Mouse (Mus musculus) lung, postnatal 0 days (tissue): Measurements from ENCODE around the gene Uchl4. TPM values are rescaled to one million over a fixed set of nuclear protein-coding genes. Genes with fewer than 3 reads are reported as not detected.
A peak's percentile ranks its signal among the peaks of the same experiment; 100 is the strongest.

ENCODE experiments used
- ATAC-seq: fragments of 200-750 bp; cut with Nextera tagmentation; 2 replicates; pipeline ENCODE4 v1.8.0; 2017; ENCODE audit warnings: moderate library complexity
- DNase-seq: peaks from one replicate; pipeline ENCODE4 v3.0.0-alpha.2; 2016; ENCODE audit warnings: low spot score
- H3K27ac ChIP-seq: fragments of 300-500 bp; sonication (generic); 2 replicates; pipeline ENCODE4 v1.5.1; 2014; ENCODE audit warnings: antibody characterized with exemption, mild to moderate bottlenecking, low read length, mixed read lengths
- H3K27me3 ChIP-seq: fragments of 300-500 bp; sonication (generic); replicated peaks from 2 replicates; pipeline ENCODE4 v1.6.1; 2014; ENCODE audit warnings: low read length, mixed read lengths; ENCODE audit not compliant: insufficient read depth
- H3K36me3 ChIP-seq: fragments of 300-500 bp; sonication (generic); 2 replicates; pipeline ENCODE4 v1.6.1; 2014; ENCODE audit warnings: low read length, mixed read lengths; ENCODE audit not compliant: insufficient read depth
- H3K4me1 ChIP-seq: fragments of 300-500 bp; sonication (generic); 2 replicates; pipeline ENCODE4 v1.6.1; 2014; ENCODE audit warnings: antibody characterized with exemption, low read depth, low read length, mixed read lengths; ENCODE audit not compliant: insufficient read depth
- H3K4me2 ChIP-seq: fragments of 300-500 bp; sonication (generic); replicated peaks from 2 replicates; pipeline ENCODE4 v1.6.1; 2014; ENCODE audit warnings: low read depth, mild to moderate bottlenecking, low read length, moderate library complexity, mixed read lengths
- H3K4me3 ChIP-seq: fragments of 300-500 bp; sonication (generic); 2 replicates; pipeline ENCODE4 v1.5.1; 2014; ENCODE audit warnings: low read depth, low read length
- H3K9ac ChIP-seq: fragments of 300-500 bp; sonication (generic); replicated peaks from 2 replicates; pipeline ENCODE4 v1.6.1; 2014; ENCODE audit warnings: low read depth, mild to moderate bottlenecking
- H3K9me3 ChIP-seq: fragments of 300-500 bp; sonication (generic); 2 replicates; pipeline ENCODE4 v1.6.1; 2016; ENCODE audit warnings: low read length, mixed read lengths
- CTCF ChIP-seq: IDR thresholded peaks from 2 replicates; pipeline ENCODE4 v1.5.1; 2016; ENCODE audit warnings: antibody characterized with exemption, mild to moderate bottlenecking
- EP300 ChIP-seq: IDR thresholded peaks from 2 replicates; pipeline ENCODE4 v1.6.1; 2016; ENCODE audit warnings: antibody characterized with exemption, mild to moderate bottlenecking, control low read depth
- WGBS: fragments of 180-500 bp; shearing (Covaris S2); extraction: QIAGEN DNeasy Blood & Tissue Kit; methylation state at CpG from one replicate; pipeline ENCODE4 v1.1.7; 2014; 5-methylcytosine and 5-hydroxymethylcytosine counted together
- polyA plus RNA-seq: library from polyadenylated mRNA; unstranded; fragments of >200 nt; fragmentation: Nextera tagmentation; extraction: Ambion mirVana; gene quantifications from 2 replicates; pipeline ENCODE4 v1.2.1, GENCODE M21; 2015

The Uchl4 gene
- polyA plus RNA-seq, 1 experiment from 2014 or later = 1.0 TPM

GRCm38 (mm10) chr9:64199897-64200296 lies 35.1 kb upstream of the Uchl4 start:
- no peaks in the 10 kb centered on the region for H3K27me3 ChIP-seq
- no peak for ATAC-seq
- DNase-seq = no peak
- H3K36me3 ChIP-seq = peaks cover 7% of the 10 kb centered on the region; the same call in 1 of the 2 replicates
- peaks cover 7% of the 10 kb centered on the region; the same call in 1 of the 2 replicates for H3K4me1 ChIP-seq
- TF ChIP-seq EP300 (no peak), CTCF (no peak)
- no peak overlapping the region for H3K4me3 ChIP-seq
- no peak overlapping the region for H3K27ac ChIP-seq
- 65% methylated on average over 2 of the region's 2 CpGs for WGBS
- H3K4me2 ChIP-seq = no peak overlapping the region
- H3K9ac ChIP-seq = no peak overlapping the region
- no peaks in the 10 kb centered on the region for H3K9me3 ChIP-seq

- no peaks in the 10 kb centered on the region for H3K9me3 ChIP-seq
- no peak overlapping the region for H3K4me3 ChIP-seq
- H3K27me3 ChIP-seq = no peaks in the 10 kb centered on the region
- peaks cover 7% of the 10 kb centered on the region; the same call in 1 of the 2 replicates for H3K36me3 ChIP-seq
- H3K9ac ChIP-seq = no peak overlapping the region
- H3K4me2 ChIP-seq = no peak overlapping the region
- TF ChIP-seq CTCF = no peak
- peak; percentile 72 for TF ChIP-seq EP300
- no peak overlapping the region for H3K27ac ChIP-seq
- H3K4me1 ChIP-seq = peaks cover 7% of the 10 kb centered on the region; the same call in 1 of the 2 replicates
- DNase-seq (peak; percentile 91), ATAC-seq (peak; percentile 87)
Measured at GRCm38 (mm10) chr9:64202331-64202730, 32.7 kb upstream of the Uchl4 start.

GRCm38 (mm10) chr9:64202866-64203265 lies 32.1 kb upstream of the Uchl4 start:
- H3K27me3 ChIP-seq = no peaks in the 10 kb centered on the region
- no peak overlapping the region for H3K9ac ChIP-seq
- H3K4me1 ChIP-seq = peaks cover 7% of the 10 kb centered on the region; the same call in 1 of the 2 replicates
- DNase-seq = peak; percentile 49
- H3K4me3 ChIP-seq = no peak overlapping the region
- TF ChIP-seq EP300 = no peak
- TF ChIP-seq CTCF = no peak
- H3K9me3 ChIP-seq = no peaks in the 10 kb centered on the region
- no peak overlapping the region for H3K4me2 ChIP-seq
- H3K27ac ChIP-seq = 0 out of 2 replicates have a peak overlapping the region, but pooled peaks have one; percentile 43
- no peak for ATAC-seq
- H3K36me3 ChIP-seq = peaks cover 7% of the 10 kb centered on the region; the same call in 1 of the 2 replicates

- no peaks in the 10 kb centered on the region for H3K27me3 ChIP-seq
- no peak for TF ChIP-seq EP300
- TF ChIP-seq CTCF = no peak
- ATAC-seq = no peak
- peaks cover 7% of the 10 kb centered on the region; the same call in 1 of the 2 replicates for H3K36me3 ChIP-seq
- DNase-seq = no peak
- no peak overlapping the region for H3K27ac ChIP-seq
- H3K4me2 ChIP-seq = no peak overlapping the region
- no peak overlapping the region for H3K9ac ChIP-seq
- H3K4me1 ChIP-seq = 0 out of 2 replicates have a peak, but pooled peaks cover 2% of the 10 kb centered on the region
- no peaks in the 10 kb centered on the region for H3K9me3 ChIP-seq
- WGBS = 77% methylated on average over 3 of the region's 3 CpGs
- no peak overlapping the region for H3K4me3 ChIP-seq
Measured at GRCm38 (mm10) chr9:64207509-64208084, 27.4 kb upstream of the Uchl4 start.

- Histone ChIP-seq H3K9me3 (no peaks in the 10 kb centered on the region), H3K27ac (no peak overlapping the region), H3K4me3 (no peak overlapping the region), H3K27me3 (no peaks in the 10 kb centered on the region), H3K4me1 (no peaks in the 10 kb centered on the region), H3K9ac (no peak overlapping the region), H3K4me2 (no peak overlapping the region), H3K36me3 (no peaks in the 10 kb centered on the region)
- 87% methylated on average over 17 of the region's 17 CpGs for WGBS
- ATAC-seq (no peak), DNase-seq (no peak)
- no peak for TF ChIP-seq EP300
- TF ChIP-seq CTCF = no peak
Measured at GRCm38 (mm10) chr9:64214452-64214851, 20.5 kb upstream of the Uchl4 start.

- no peaks in the 10 kb centered on the region for H3K27me3 ChIP-seq
- DNase-seq (no peak), ATAC-seq (0 out of 2 replicates have a peak, but pooled peaks have one; percentile 30)
- no peak overlapping the region for H3K4me3 ChIP-seq
- H3K27ac ChIP-seq = no peak overlapping the region
- WGBS = 41% methylated on average over 4 of the region's 4 CpGs
- no peaks in the 10 kb centered on the region for H3K4me1 ChIP-seq
- no peaks in the 10 kb centered on the region for H3K9me3 ChIP-seq
- H3K36me3 ChIP-seq = no peaks in the 10 kb centered on the region
- H3K9ac ChIP-seq = no peak overlapping the region
- no peak for TF ChIP-seq CTCF
- no peak for TF ChIP-seq EP300
- H3K4me2 ChIP-seq = no peak overlapping the region
Measured at GRCm38 (mm10) chr9:64216090-64216489, 18.9 kb upstream of the Uchl4 start.
